Mouse (Mus musculus): ENCODE data around the gene Sirt4. TPM values are rescaled to one million over a fixed set of nuclear protein-coding genes. Genes with fewer than 3 reads are reported as not detected.

Gene Sirt4
- polyA plus RNA-seq, 1 experiment, result 34.6 TPM

- TF ChIP-seq CTCF (IDR thresholded peaks at IDR 0.05; ENCODE audit: control insufficient read depth, insufficient read depth, insufficient replicate concordance, low read depth, low read length) (peak; percentile 27; the same call in 1 of the 2 replicates), POLR2A (IDR thresholded peaks at IDR 0.05; ENCODE audit: control insufficient read depth, low read depth, low read length) (0 out of 2 replicates have a peak, but pooled peaks have one; percentile 6)
- peak overlapping the region; percentile 10; the same call in 1 of the 2 replicates for H3K27ac ChIP-seq (ENCODE audit: control insufficient read depth, insufficient read depth, low read depth, low read length)
- no peaks in the 10 kb centered on the region for H3K36me3 ChIP-seq (ENCODE audit: control insufficient read depth, insufficient read depth, low read length)
- no peaks in the 10 kb centered on the region for H3K27me3 ChIP-seq (ENCODE audit: control insufficient read depth, insufficient read depth, low read length)
- peak overlapping the region; percentile 55 for H3K4me3 ChIP-seq (ENCODE audit: control insufficient read depth, low read depth, low read length)
- peaks cover 8% of the 10 kb centered on the region for H3K4me1 ChIP-seq (ENCODE audit: control insufficient read depth, insufficient read depth, low read length)
These were observed 20.0 kb downstream of the Sirt4 start for GRCm38 (mm10) chr5:115464408-115465115.

- TF ChIP-seq POLR2A (IDR thresholded peaks at IDR 0.05; ENCODE audit: control insufficient read depth, low read depth, low read length), result no peak
- TF ChIP-seq CTCF (IDR thresholded peaks at IDR 0.05; ENCODE audit: control insufficient read depth, insufficient read depth, insufficient replicate concordance, low read depth, low read length), result no peak
- H3K4me1 ChIP-seq (ENCODE audit: control insufficient read depth, insufficient read depth, low read length), result no peaks in the 10 kb centered on the region; the same call in 1 of the 2 replicates
- no peaks in the 10 kb centered on the region for H3K27me3 ChIP-seq (ENCODE audit: control insufficient read depth, insufficient read depth, low read length)
These were observed 25.6 kb downstream of the Sirt4 start for GRCm38 (mm10) chr5:115458918-115459317.

GRCm38 (mm10) chr5:115455838-115456237 is 28.7 kb downstream of the Sirt4 start:
- Histone ChIP-seq H3K36me3 (ENCODE audit: control insufficient read depth, insufficient read depth, low read length) (no peaks in the 10 kb centered on the region), H3K4me1 (ENCODE audit: control insufficient read depth, insufficient read depth, low read length) (no peaks in the 10 kb centered on the region; the same call in 1 of the 2 replicates), H3K27me3 (ENCODE audit: control insufficient read depth, insufficient read depth, low read length) (no peaks in the 10 kb centered on the region), H3K27ac (ENCODE audit: control insufficient read depth, insufficient read depth, low read depth, low read length) (no peak overlapping the region), H3K4me3 (ENCODE audit: control insufficient read depth, low read depth, low read length) (no peak overlapping the region)
- TF ChIP-seq POLR2A (IDR thresholded peaks at IDR 0.05; ENCODE audit: control insufficient read depth, low read depth, low read length) (no peak), CTCF (IDR thresholded peaks at IDR 0.05; ENCODE audit: control insufficient read depth, insufficient read depth, insufficient replicate concordance, low read depth, low read length) (no peak)

More at GRCm38 (mm10) chr5:115458918-115459317, 25.6 kb downstream of the Sirt4 start:
- Histone ChIP-seq H3K4me3 (ENCODE audit: control insufficient read depth, low read depth, low read length) (no peak overlapping the region), H3K36me3 (ENCODE audit: control insufficient read depth, insufficient read depth, low read length) (no peaks in the 10 kb centered on the region), H3K27ac (ENCODE audit: control insufficient read depth, insufficient read depth, low read depth, low read length) (no peak overlapping the region)

DNA sequence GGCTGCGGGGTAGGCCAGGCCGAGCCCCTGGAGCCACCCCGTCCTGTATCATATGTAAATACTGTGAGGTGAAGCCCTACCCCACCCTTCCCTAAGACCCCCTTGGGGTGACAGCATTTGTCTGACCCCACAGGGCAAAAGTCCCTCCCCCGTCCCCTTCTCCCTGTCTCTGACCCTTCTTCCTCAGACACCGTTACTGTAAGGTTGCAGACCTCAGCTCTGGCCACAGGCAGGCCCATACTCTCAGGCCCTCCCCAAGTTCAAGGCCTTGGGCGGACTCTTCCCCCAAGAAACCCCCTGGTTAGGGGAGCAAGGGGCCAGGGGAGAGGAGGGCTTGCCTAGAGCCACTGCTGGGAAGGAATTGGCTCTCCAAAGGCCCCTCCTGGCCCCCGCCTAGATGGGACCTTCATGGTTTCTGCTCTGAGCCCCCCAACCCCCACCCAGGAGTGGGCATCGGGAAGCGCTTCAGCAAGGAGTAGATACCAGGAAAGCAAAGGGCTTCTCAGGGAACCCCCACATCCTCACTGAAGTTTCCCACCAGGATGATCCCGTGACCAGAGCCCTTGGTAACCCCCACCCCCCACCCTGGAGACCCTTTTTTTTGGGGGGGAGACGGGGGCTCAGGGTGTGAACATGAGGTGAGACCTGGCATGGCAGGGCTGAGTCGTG is 30.0 kb downstream of the Sirt4 start:
- Histone ChIP-seq H3K36me3 (ENCODE audit: control insufficient read depth, insufficient read depth, low read length) (peaks cover 2% of the 10 kb centered on the region; the same call in 1 of the 2 replicates), H3K27ac (ENCODE audit: control insufficient read depth, insufficient read depth, low read depth, low read length) (no peak overlapping the region)
- TF ChIP-seq POLR2A (IDR thresholded peaks at IDR 0.05; ENCODE audit: control insufficient read depth, low read depth, low read length) (no peak), CTCF (IDR thresholded peaks at IDR 0.05; ENCODE audit: control insufficient read depth, insufficient read depth, insufficient replicate concordance, low read depth, low read length) (no peak)

GRCm38 (mm10) chr5:115450410-115451317 is 33.9 kb downstream of the Sirt4 start:
- H3K4me1 ChIP-seq (ENCODE audit: control insufficient read depth, insufficient read depth, low read length), result no peaks in the 10 kb centered on the region
- no peak overlapping the region; the same call in 1 of the 2 replicates for H3K27ac ChIP-seq (ENCODE audit: control insufficient read depth, insufficient read depth, low read depth, low read length)
- TF ChIP-seq POLR2A (IDR thresholded peaks at IDR 0.05; ENCODE audit: control insufficient read depth, low read depth, low read length) (no peak), CTCF (IDR thresholded peaks at IDR 0.05; ENCODE audit: control insufficient read depth, insufficient read depth, insufficient replicate concordance, low read depth, low read length) (no peak)
- peaks cover 2% of the 10 kb centered on the region for H3K36me3 ChIP-seq (ENCODE audit: control insufficient read depth, insufficient read depth, low read length)
- H3K27me3 ChIP-seq (ENCODE audit: control insufficient read depth, insufficient read depth, low read length), result no peaks in the 10 kb centered on the region
- H3K4me3 ChIP-seq (ENCODE audit: control insufficient read depth, low read depth, low read length), result no peak overlapping the region

More for the DNA sequence above, 30.0 kb downstream of the Sirt4 start:
- Histone ChIP-seq H3K27me3 (ENCODE audit: control insufficient read depth, insufficient read depth, low read length) (no peaks in the 10 kb centered on the region), H3K4me1 (ENCODE audit: control insufficient read depth, insufficient read depth, low read length) (no peaks in the 10 kb centered on the region; the same call in 1 of the 2 replicates), H3K4me3 (ENCODE audit: control insufficient read depth, low read depth, low read length) (no peak overlapping the region)

- H3K27ac ChIP-seq (ENCODE audit: control insufficient read depth, insufficient read depth, low read depth, low read length), result no peak overlapping the region
- no peak overlapping the region for H3K4me3 ChIP-seq (ENCODE audit: control insufficient read depth, low read depth, low read length)
- no peaks in the 10 kb centered on the region for H3K4me1 ChIP-seq (ENCODE audit: control insufficient read depth, insufficient read depth, low read length)
- H3K27me3 ChIP-seq (ENCODE audit: control insufficient read depth, insufficient read depth, low read length), result no peaks in the 10 kb centered on the region
- H3K36me3 ChIP-seq (ENCODE audit: control insufficient read depth, insufficient read depth, low read length), result peaks cover 2% of the 10 kb centered on the region
- TF ChIP-seq POLR2A (IDR thresholded peaks at IDR 0.05; ENCODE audit: control insufficient read depth, low read depth, low read length) (no peak), CTCF (IDR thresholded peaks at IDR 0.05; ENCODE audit: control insufficient read depth, insufficient read depth, insufficient replicate concordance, low read depth, low read length) (no peak)
These were observed 35.3 kb downstream of the Sirt4 start for GRCm38 (mm10) chr5:115449247-115449646.

All from testis, adult 2 months (tissue).